Mouse (Mus musculus): ENCODE data around the gene Arhgdib. TPM values are rescaled to one million over a fixed set of nuclear protein-coding genes. Genes with fewer than 3 reads are reported as not detected.

The Arhgdib gene
- polyA plus RNA-seq, 1 experiment from 2014 or later, result 86.1 TPM

GRCm38 (mm10) chr6:136947716-136948115 is 6.0 kb upstream of the Arhgdib start:
- WGBS, result 80% methylated on average over 4 of the region's 4 CpGs
- H3K4me2 ChIP-seq (ENCODE audit: low read length), result no peak overlapping the region
- H3K4me1 ChIP-seq (ENCODE audit: control insufficient read depth in 2 of 2, insufficient read depth in 2 of 2, low read length in 2 of 2), result no peaks in the 10 kb centered on the region
- no peak overlapping the region for H3K4me3 ChIP-seq (ENCODE audit: control insufficient read depth in 1 of 2, insufficient read depth in 1 of 2, low read depth in 1 of 2, low read length in 2 of 2)
- no peaks in the 10 kb centered on the region for H3K36me3 ChIP-seq (ENCODE audit: control insufficient read depth, insufficient read depth, low read length)
- no peaks in the 10 kb centered on the region for H3K9me3 ChIP-seq (ENCODE audit: control insufficient read depth, low read length)
- ATAC-seq (ENCODE audit: insufficient number of reproducible peaks, insufficient read depth, low FRiP score, low read depth), result no peak
- H3K9ac ChIP-seq (ENCODE audit: low read length), result no peak overlapping the region
- H3K27me3 ChIP-seq (ENCODE audit: control insufficient read depth, insufficient read depth, low read length), result no peaks in the 10 kb centered on the region
- H3K27ac ChIP-seq (replicated peaks in 1 of 2; ENCODE audit: control insufficient read depth in 1 of 2, insufficient read depth in 1 of 2, low read depth in 2 of 2, low read length in 2 of 2), result no peak overlapping the region

GRCm38 (mm10) chr6:136946943-136947342 is 5.2 kb upstream of the Arhgdib start:
- Histone ChIP-seq H3K9me3 (ENCODE audit: control insufficient read depth, low read length) (no peaks in the 10 kb centered on the region), H3K9ac (ENCODE audit: low read length) (no peak overlapping the region), H3K36me3 (ENCODE audit: control insufficient read depth, insufficient read depth, low read length) (no peaks in the 10 kb centered on the region), H3K4me2 (ENCODE audit: low read length) (no peak overlapping the region), H3K27me3 (ENCODE audit: control insufficient read depth, insufficient read depth, low read length) (no peaks in the 10 kb centered on the region), H3K4me3 (ENCODE audit: control insufficient read depth in 1 of 2, insufficient read depth in 1 of 2, low read depth in 1 of 2, low read length in 2 of 2) (no peak overlapping the region), H3K27ac (replicated peaks in 1 of 2; ENCODE audit: control insufficient read depth in 1 of 2, insufficient read depth in 1 of 2, low read depth in 2 of 2, low read length in 2 of 2) (no peak overlapping the region), H3K4me1 (ENCODE audit: control insufficient read depth in 2 of 2, insufficient read depth in 2 of 2, low read length in 2 of 2) (0 out of 4 replicates have a peak, but pooled peaks cover 0 to 3% of the 10 kb centered on the region in 2 experiments)
- WGBS, result 42% methylated on average over 9 of the region's 9 CpGs
- ATAC-seq (ENCODE audit: insufficient number of reproducible peaks, insufficient read depth, low FRiP score, low read depth), result no peak

DNA sequence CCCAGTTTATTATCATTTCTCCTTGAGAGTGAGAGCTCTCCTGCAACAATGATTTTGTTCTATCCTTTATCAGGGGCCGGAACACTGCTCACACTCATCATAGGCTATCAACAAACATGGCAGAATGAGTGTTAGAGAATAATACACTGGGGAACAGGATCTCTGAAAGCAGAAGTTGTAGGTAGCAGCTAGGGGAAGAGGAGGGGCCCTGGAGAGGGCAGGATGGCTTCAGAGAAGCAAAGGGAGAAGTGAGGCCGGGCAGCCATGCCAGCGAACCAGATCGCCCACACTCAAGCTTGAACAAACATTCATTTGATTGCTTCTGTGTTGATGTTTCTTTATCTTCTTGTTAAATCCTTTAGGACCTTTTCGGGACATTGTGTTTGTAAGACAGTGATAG is 4.5 kb upstream of the Arhgdib start:
- no peak overlapping the region for H3K27ac ChIP-seq (replicated peaks in 1 of 2; ENCODE audit: control insufficient read depth in 1 of 2, insufficient read depth in 1 of 2, low read depth in 2 of 2, low read length in 2 of 2)
- no peak overlapping the region for H3K4me3 ChIP-seq (ENCODE audit: control insufficient read depth in 1 of 2, insufficient read depth in 1 of 2, low read depth in 1 of 2, low read length in 2 of 2)
- no peaks in the 10 kb centered on the region for H3K27me3 ChIP-seq (ENCODE audit: control insufficient read depth, insufficient read depth, low read length)
- no peak overlapping the region for H3K4me2 ChIP-seq (ENCODE audit: low read length)
- 68% methylated on average over 5 of the region's 5 CpGs for WGBS
- no peak for ATAC-seq (ENCODE audit: insufficient number of reproducible peaks, insufficient read depth, low FRiP score, low read depth)
- no peak overlapping the region for H3K9ac ChIP-seq (ENCODE audit: low read length)
- H3K4me1 ChIP-seq (ENCODE audit: control insufficient read depth in 2 of 2, insufficient read depth in 2 of 2, low read length in 2 of 2), result peaks cover 6 to 9% of the 10 kb centered on the region in 2 experiments
- no peaks in the 10 kb centered on the region for H3K36me3 ChIP-seq (ENCODE audit: control insufficient read depth, insufficient read depth, low read length)
- H3K9me3 ChIP-seq (ENCODE audit: control insufficient read depth, low read length), result no peaks in the 10 kb centered on the region

- Histone ChIP-seq H3K27ac (replicated peaks in 1 of 2; ENCODE audit: control insufficient read depth in 1 of 2, insufficient read depth in 1 of 2, low read depth in 2 of 2, low read length in 2 of 2) (no peak overlapping the region), H3K36me3 (ENCODE audit: control insufficient read depth, insufficient read depth, low read length) (no peaks in the 10 kb centered on the region), H3K9ac (ENCODE audit: low read length) (no peak overlapping the region), H3K9me3 (ENCODE audit: control insufficient read depth, low read length) (no peaks in the 10 kb centered on the region), H3K4me3 (ENCODE audit: control insufficient read depth in 1 of 2, insufficient read depth in 1 of 2, low read depth in 1 of 2, low read length in 2 of 2) (no peak overlapping the region), H3K4me1 (ENCODE audit: control insufficient read depth in 2 of 2, insufficient read depth in 2 of 2, low read length in 2 of 2) (peaks cover 16 to 23% of the 10 kb centered on the region in 2 experiments), H3K27me3 (ENCODE audit: control insufficient read depth, insufficient read depth, low read length) (no peaks in the 10 kb centered on the region), H3K4me2 (ENCODE audit: low read length) (no peak overlapping the region)
- WGBS, result 81% methylated on average over 8 of the region's 8 CpGs
- ATAC-seq (ENCODE audit: insufficient number of reproducible peaks, insufficient read depth, low FRiP score, low read depth), result no peak
Observed at GRCm38 (mm10) chr6:136944511-136944910, 2.8 kb upstream of the Arhgdib start.

DNA sequence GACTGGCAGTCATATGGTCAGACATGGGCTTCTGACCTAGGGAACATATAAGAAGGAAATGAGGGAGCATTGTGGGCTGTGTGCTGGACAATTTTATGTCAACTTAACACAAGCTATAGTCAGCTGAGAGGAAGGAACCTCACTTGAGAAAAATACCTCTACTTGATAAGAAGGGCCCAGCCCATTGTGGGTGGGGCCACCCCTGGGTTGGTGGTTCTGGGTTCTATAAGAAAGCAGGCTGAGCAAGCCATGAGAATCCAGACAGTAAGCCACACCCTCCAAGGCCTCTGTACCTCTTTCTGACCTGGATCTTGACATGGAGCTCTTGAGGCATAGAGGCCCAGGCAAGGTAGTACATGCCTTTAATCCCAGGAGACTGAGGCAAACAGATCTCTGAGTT is 1.7 kb upstream of the Arhgdib start:
- ATAC-seq (ENCODE audit: insufficient number of reproducible peaks, insufficient read depth, low FRiP score, low read depth), result no peak
- Histone ChIP-seq H3K9me3 (ENCODE audit: control insufficient read depth, low read length) (no peaks in the 10 kb centered on the region), H3K9ac (ENCODE audit: low read length) (no peak overlapping the region)

GRCm38 (mm10) chr6:136942280-136942679 is 581 bp upstream of the Arhgdib start:
- 0 out of 4 replicates have a peak overlapping the region, but pooled peaks of 1 of the 2 experiments have one; percentile 9 for H3K27ac ChIP-seq (replicated peaks in 1 of 2; ENCODE audit: control insufficient read depth in 1 of 2, insufficient read depth in 1 of 2, low read depth in 2 of 2, low read length in 2 of 2)
- peaks cover 17 to 28% of the 10 kb centered on the region in 2 experiments for H3K4me1 ChIP-seq (ENCODE audit: control insufficient read depth in 2 of 2, insufficient read depth in 2 of 2, low read length in 2 of 2)
- no peak overlapping the region for H3K4me3 ChIP-seq (ENCODE audit: control insufficient read depth in 1 of 2, insufficient read depth in 1 of 2, low read depth in 1 of 2, low read length in 2 of 2)
- ATAC-seq (ENCODE audit: insufficient number of reproducible peaks, insufficient read depth, low FRiP score, low read depth), result no peak
- no peaks in the 10 kb centered on the region for H3K9me3 ChIP-seq (ENCODE audit: control insufficient read depth, low read length)
- H3K36me3 ChIP-seq (ENCODE audit: control insufficient read depth, insufficient read depth, low read length), result no peaks in the 10 kb centered on the region
- no peak overlapping the region for H3K9ac ChIP-seq (ENCODE audit: low read length)
- 88% methylated on average over 9 of the region's 9 CpGs for WGBS
- no peaks in the 10 kb centered on the region for H3K27me3 ChIP-seq (ENCODE audit: control insufficient read depth, insufficient read depth, low read length)
- H3K4me2 ChIP-seq (ENCODE audit: low read length), result no peak overlapping the region

More for the DNA sequence above, 1.7 kb upstream of the Arhgdib start:
- Histone ChIP-seq H3K27me3 (ENCODE audit: control insufficient read depth, insufficient read depth, low read length) (no peaks in the 10 kb centered on the region), H3K27ac (replicated peaks in 1 of 2; ENCODE audit: control insufficient read depth in 1 of 2, insufficient read depth in 1 of 2, low read depth in 2 of 2, low read length in 2 of 2) (no peak overlapping the region), H3K4me2 (ENCODE audit: low read length) (no peak overlapping the region), H3K4me1 (ENCODE audit: control insufficient read depth in 2 of 2, insufficient read depth in 2 of 2, low read length in 2 of 2) (peaks cover 17 to 28% of the 10 kb centered on the region in 2 experiments), H3K4me3 (ENCODE audit: control insufficient read depth in 1 of 2, insufficient read depth in 1 of 2, low read depth in 1 of 2, low read length in 2 of 2) (no peak overlapping the region), H3K36me3 (ENCODE audit: control insufficient read depth, insufficient read depth, low read length) (no peaks in the 10 kb centered on the region)

GRCm38 (mm10) chr6:136940188-136940960 is 1.3 kb downstream of the Arhgdib start:
- Histone ChIP-seq H3K9ac (ENCODE audit: low read length) (peak overlapping the region; percentile 59; the same call in 1 of the 2 replicates), H3K4me2 (ENCODE audit: low read length) (peak overlapping the region; percentile 57), H3K27me3 (ENCODE audit: control insufficient read depth, insufficient read depth, low read length) (no peaks in the 10 kb centered on the region), H3K27ac (replicated peaks in 1 of 2; ENCODE audit: control insufficient read depth in 1 of 2, insufficient read depth in 1 of 2, low read depth in 2 of 2, low read length in 2 of 2) (peak overlapping the region; percentile 82 to 85), H3K36me3 (ENCODE audit: control insufficient read depth, insufficient read depth, low read length) (no peaks in the 10 kb centered on the region), H3K9me3 (ENCODE audit: control insufficient read depth, low read length) (no peaks in the 10 kb centered on the region), H3K4me1 (ENCODE audit: control insufficient read depth in 2 of 2, insufficient read depth in 2 of 2, low read length in 2 of 2) (peaks cover 19 to 28% of the 10 kb centered on the region in 2 experiments), H3K4me3 (ENCODE audit: control insufficient read depth in 1 of 2, insufficient read depth in 1 of 2, low read depth in 1 of 2, low read length in 2 of 2) (peak overlapping the region; percentile 27 to 36)
- ATAC-seq (ENCODE audit: insufficient number of reproducible peaks, insufficient read depth, low FRiP score, low read depth), result no peak
- 67% methylated on average over 11 of the region's 11 CpGs for WGBS
